In the genomic region with DNA sequence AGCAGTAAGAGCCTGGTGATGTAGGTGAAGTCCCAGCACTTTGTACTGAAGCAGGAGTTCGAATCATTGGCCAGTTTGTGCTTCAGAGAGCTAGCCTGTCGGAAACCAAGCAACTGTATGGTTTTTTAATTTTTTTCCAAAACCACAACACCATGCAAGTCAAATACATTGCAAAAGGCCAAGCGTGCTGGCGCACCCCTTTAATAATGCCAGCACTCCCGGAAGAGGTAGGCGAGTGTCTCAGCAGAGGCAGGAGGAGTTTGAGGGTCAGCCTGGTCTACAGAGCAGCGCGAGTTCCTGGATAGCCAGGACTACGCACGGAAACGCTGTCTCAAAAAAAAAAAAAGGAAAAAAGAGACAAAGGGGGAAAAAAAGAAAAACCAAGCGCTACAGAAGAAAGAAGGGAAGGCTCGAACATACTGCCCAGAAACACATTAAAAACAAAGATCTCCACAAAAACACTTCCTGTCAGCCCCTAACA, we compare ENCODE assay signal across 9 mouse cellular contexts. TPM values are rescaled to one million over a fixed set of nuclear protein-coding genes. Genes with fewer than 3 reads are reported as not detected.
DNase-seq lines count a peak whose midpoint lies in the region; ATAC-seq and TF ChIP-seq lines count a peak whose summit lies in the region.
"Had no signal": no experiment of that assay in that cellular context is flagged by ENCODE, and none has a peak within 500 bp of the region (broad histone marks: within the 10 kb centered on the region; RNA-seq: fewer than 3 reads in every experiment).

No protein-coding gene starts in this region.

- peak overlapping the region; percentile 69 for H3K4me2 ChIP-seq in hindbrain, embryonic 14.5 days (replicated peaks)
- H3K4me2 ChIP-seq in liver, embryonic 12.5 days: peak overlapping the region; percentile 76

- H3K27ac ChIP-seq in gastrocnemius, adult 2 months: peak overlapping the region; percentile 92
- peak overlapping the region; percentile 88 for H3K27ac ChIP-seq in hindbrain, embryonic 14.5 days
- H3K27ac ChIP-seq in liver, embryonic 12.5 days: peak overlapping the region; percentile 92

- ATAC-seq in erythroid progenitor cell, adult 5-6 weeks (replicated peaks; ENCODE audit: low FRiP score, poor library complexity, severe bottlenecking): peak; percentile 75
- ATAC-seq in hindbrain, embryonic 14.5 days (ENCODE audit: low FRiP score): peak; percentile 56; the same call in 1 of the 2 replicates
- peak; percentile 78 for ATAC-seq in liver, embryonic 12.5 days
- peak; percentile 49 for ATAC-seq in monocyte, adult 5-6 weeks (replicated peaks; ENCODE audit: insufficient number of reproducible peaks, low FRiP score, low TSS enrichment, poor library complexity, severe bottlenecking)

- H3K9me3 ChIP-seq in hindbrain, embryonic 14.5 days (ENCODE audit: control insufficient read depth, low read length): no peaks in the 10 kb centered on the region
- no peaks in the 10 kb centered on the region for H3K9me3 ChIP-seq in liver, embryonic 12.5 days (replicated peaks)

- peak overlapping the region; percentile 90 for H3K4me3 ChIP-seq in gastrocnemius, adult 2 months
- peak overlapping the region; percentile 95 for H3K4me3 ChIP-seq in hindbrain, embryonic 14.5 days (replicated peaks; ENCODE audit: low read length)
- peak overlapping the region; percentile 100 for H3K4me3 ChIP-seq in liver, embryonic 12.5 days

- TF ChIP-seq CTCF in gastrocnemius, adult 2 months (IDR thresholded peaks at IDR 0.05): no peak

- peaks cover 23% of the 10 kb centered on the region for H3K4me1 ChIP-seq in hindbrain, embryonic 14.5 days (replicated peaks; ENCODE audit: control insufficient read depth, insufficient read depth, low read length)
- peaks cover 38% of the 10 kb centered on the region for H3K4me1 ChIP-seq in liver, embryonic 12.5 days

- peak; percentile 30 for DNase-seq in gastrocnemius, adult 2 months
- DNase-seq in gastrocnemius, postnatal 36 days: no peak
- DNase-seq in adrenal gland, adult 2 months: peak; percentile 60
- no peak for DNase-seq in hindbrain, embryonic 14.5 days (ENCODE audit: low spot score)
- peak; percentile 15 to 28 for DNase-seq in thymus, postnatal 10 days (ENCODE audit: low spot score in 2 of 2)

- H3K9ac ChIP-seq in hindbrain, embryonic 14.5 days: peak overlapping the region; percentile 98
- H3K9ac ChIP-seq in liver, embryonic 12.5 days: peak overlapping the region; percentile 99

- H3K36me3 ChIP-seq in hindbrain, embryonic 14.5 days (replicated peaks; ENCODE audit: control insufficient read depth, insufficient read depth): peaks cover 7% of the 10 kb centered on the region; the same call in 1 of the 2 replicates
- peaks cover 20% of the 10 kb centered on the region for H3K36me3 ChIP-seq in liver, embryonic 12.5 days

- H3K27me3 ChIP-seq in hindbrain, embryonic 14.5 days (ENCODE audit: control insufficient read depth, insufficient read depth, low read length): no peaks in the 10 kb centered on the region
- no peaks in the 10 kb centered on the region for H3K27me3 ChIP-seq in liver, embryonic 12.5 days (replicated peaks)

- intact Hi-C loops in gastrocnemius, adult 2 months (cut with DNase I): loop anchor here (5.0 kb wide), 1 partner anchor 59 kb away; no protein-coding TSS in a partner anchor
- intact Hi-C loops in gastrocnemius, postnatal 36 days (cut with DNase I): loop anchor here (5.0 kb wide), 1 partner anchor 36 kb away; a partner anchor contains a TSS

- 12% methylated on average over 13 of the region's 13 CpGs for WGBS in hindbrain, embryonic 14.5 days
- whole genome bisulfite sequencing in liver, embryonic 12.5 days (ENCODE audit: insufficient replicate concordance): 5% methylated on average over 13 of the region's 13 CpGs

RNA-seq across cellular contexts. Expression of a gene that starts 0.3 kb away (rescaled TPM):
- total RNA-seq in gastrocnemius, adult 2 months (2021): 10 to 100 TPM; 56.1 to 59.5 TPM
- 10 to 100 TPM; 44.2 to 61.3 TPM for total RNA-seq in gastrocnemius, postnatal 36 days (2021)
- 100 to 1,000 TPM; 162 to 194 TPM for total RNA-seq in adrenal gland, adult 2 months (2021)
- 0.07 and 0.35 TPM in 2 replicates for polyA plus RNA-seq in adrenal gland, adult 2 months (2012; rRNA removed)
- total RNA-seq in erythroid progenitor cell, adult 5-6 weeks (2015; ENCODE audit: low replicate concordance): 160 and 179 TPM in 2 replicates
- 183 and 211 TPM in 2 replicates for total RNA-seq in erythroid progenitor cell, adult 5-6 weeks (2017; ENCODE audit: low replicate concordance)
- 225 and 239 TPM in 2 replicates for polyA plus RNA-seq in hindbrain, embryonic 14.5 days (2014; fragmentation: Nextera tagmentation; extraction: Ambion mirVana)
- 219 and 226 TPM in 2 replicates for polyA plus RNA-seq in liver, embryonic 12.5 days (2016; fragmentation: Nextera tagmentation; extraction: Ambion mirVana)
- 366 to 443 TPM (median 393 TPM) in 3 replicates for total RNA-seq in monocyte, adult 5-6 weeks (2017)

RNA-seq across cellular contexts. Expression of a gene that starts 24.4 kb away (rescaled TPM):
- total RNA-seq in gastrocnemius, adult 2 months (2021): 10 to 100 TPM; 11.1 to 16.0 TPM
- total RNA-seq in gastrocnemius, postnatal 36 days (2021): 10 to 100 TPM; 15.7 to 17.2 TPM
- 10 to 100 TPM; 16.2 to 20.4 TPM for total RNA-seq in adrenal gland, adult 2 months (2021)
- polyA plus RNA-seq in adrenal gland, adult 2 months (2012; rRNA removed): 16.6 and 17.2 TPM in 2 replicates
- 18.0 and 22.7 TPM in 2 replicates for total RNA-seq in erythroid progenitor cell, adult 5-6 weeks (2015; ENCODE audit: low replicate concordance)
- total RNA-seq in erythroid progenitor cell, adult 5-6 weeks (2017; ENCODE audit: low replicate concordance): 14.1 and 25.4 TPM in 2 replicates
- 32.8 and 33.7 TPM in 2 replicates for polyA plus RNA-seq in hindbrain, embryonic 14.5 days (2014; fragmentation: Nextera tagmentation; extraction: Ambion mirVana)
- polyA plus RNA-seq in liver, embryonic 12.5 days (2016; fragmentation: Nextera tagmentation; extraction: Ambion mirVana): 46.1 and 47.5 TPM in 2 replicates
- total RNA-seq in monocyte, adult 5-6 weeks (2017): 11.0 to 31.6 TPM (median 23.8 TPM) in 3 replicates

RNA-seq across cellular contexts. Expression of a gene that starts 36.0 kb away (rescaled TPM):
- 100 to 1,000 TPM; 193 to 217 TPM for total RNA-seq in gastrocnemius, adult 2 months (2021)
- total RNA-seq in gastrocnemius, postnatal 36 days (2021): 100 to 1,000 TPM; 162 to 170 TPM
- 10 to 100 TPM; 75.7 to 83.3 TPM for total RNA-seq in adrenal gland, adult 2 months (2021)
- polyA plus RNA-seq in adrenal gland, adult 2 months (2012; rRNA removed): 10.9 and 18.7 TPM in 2 replicates
- total RNA-seq in erythroid progenitor cell, adult 5-6 weeks (2015; ENCODE audit: low replicate concordance): 70.3 and 101 TPM in 2 replicates
- 53.0 and 72.6 TPM in 2 replicates for total RNA-seq in erythroid progenitor cell, adult 5-6 weeks (2017; ENCODE audit: low replicate concordance)
- 16.3 and 21.3 TPM in 2 replicates for polyA plus RNA-seq in hindbrain, embryonic 14.5 days (2014; fragmentation: Nextera tagmentation; extraction: Ambion mirVana)
- 7.7 and 9.2 TPM in 2 replicates for polyA plus RNA-seq in liver, embryonic 12.5 days (2016; fragmentation: Nextera tagmentation; extraction: Ambion mirVana)
- 45.1 to 118 TPM (median 111 TPM) in 3 replicates for total RNA-seq in monocyte, adult 5-6 weeks (2017)

RNA-seq across cellular contexts. Expression of a gene that starts 39.3 kb away (rescaled TPM):
- 10 to 100 TPM; 13.4 to 15.6 TPM for total RNA-seq in gastrocnemius, adult 2 months (2021)
- total RNA-seq in gastrocnemius, postnatal 36 days (2021): 10 to 100 TPM; 15.0 to 18.2 TPM
- total RNA-seq in adrenal gland, adult 2 months (2021): 10 to 100 TPM in 1 of 2 experiments, 1 to 10 TPM in 1; 5.3 to 14.1 TPM
- polyA plus RNA-seq in adrenal gland, adult 2 months (2012; rRNA removed): 1.3 and 1.7 TPM in 2 replicates
- total RNA-seq in erythroid progenitor cell, adult 5-6 weeks (2015; ENCODE audit: low replicate concordance): 4.0 and 6.7 TPM in 2 replicates
- 1.6 and 12.1 TPM in 2 replicates for total RNA-seq in erythroid progenitor cell, adult 5-6 weeks (2017; ENCODE audit: low replicate concordance)
- polyA plus RNA-seq in hindbrain, embryonic 14.5 days (2014; fragmentation: Nextera tagmentation; extraction: Ambion mirVana): 106 and 112 TPM in 2 replicates
- 31.3 and 31.9 TPM in 2 replicates for polyA plus RNA-seq in liver, embryonic 12.5 days (2016; fragmentation: Nextera tagmentation; extraction: Ambion mirVana)
- total RNA-seq in monocyte, adult 5-6 weeks (2017): 0.58 to 0.75 TPM in 2 of 3 replicates, not detected in the other
- total RNA-seq: neutrophil, adult 5-6 weeks had no signal

Comparison
In these comparisons a context has a peak if more than half of its experiments do, and no peak if none do; other contexts are left out.
1. DNase-seq: peak in gastrocnemius, adult 2 months (single experiment), adrenal gland, adult 2 months (single experiment) and thymus, postnatal 10 days (2 of 2); none in gastrocnemius, postnatal 36 days (0 of 2) and hindbrain, embryonic 14.5 days (single experiment).
2. Peak in every context shown above with its lines, with median percentiles within 50 percentile points of each other: H3K27ac ChIP-seq, H3K4me3 ChIP-seq and ATAC-seq.